Comparison of ENCODE assay signal across 8 mouse cellular contexts in genomic region chr10:14321503-14321902, GRCm38 (mm10).
DNase-seq lines count a peak whose midpoint lies in the region; ATAC-seq and TF ChIP-seq lines count a peak whose summit lies in the region.

No protein-coding gene starts in this region.

- peak; percentile 50 for DNase-seq in 416B (ENCODE audit: low read depth)
- peak; percentile 88 for DNase-seq in NIH3T3 (ENCODE audit: low read depth)
- peak; percentile 75 for DNase-seq in cerebellum, adult 9-10 months
- peak; percentile 71 for DNase-seq in gastrocnemius, adult 18-20 months (ENCODE audit: low spot score)
- DNase-seq in large intestine, adult 2 months (ENCODE audit: low read depth, low spot score) = peak; percentile 24
- peak; percentile 85 for DNase-seq in lung, embryonic 14.5 days
- peak; percentile 70 for DNase-seq in retina, postnatal 1 day
- peak; percentile 31 to 76 for DNase-seq in urinary bladder, adult 18-20 months (ENCODE audit: low spot score in 2 of 2)

- no peak overlapping the region for H3K4me3 ChIP-seq in lung, embryonic 14.5 days (ENCODE audit: low read depth, low read length)

- no peaks in the 10 kb centered on the region for H3K36me3 ChIP-seq in lung, embryonic 14.5 days (ENCODE audit: insufficient read depth)

- peak; percentile 85 for TF ChIP-seq CTCF in lung, embryonic 14.5 days (IDR thresholded peaks at IDR 0.05; ENCODE audit: low read depth)

- H3K9ac ChIP-seq in lung, embryonic 14.5 days = no peak overlapping the region

- H3K9me3 ChIP-seq in lung, embryonic 14.5 days (ENCODE audit: low read depth, low read length) = no peaks in the 10 kb centered on the region

- WGBS in large intestine, adult 2 months = under 1% methylated on average over 4 of the region's 4 CpGs
- 2% methylated on average over 4 of the region's 4 CpGs for WGBS in lung, embryonic 14.5 days

- no peaks in the 10 kb centered on the region for H3K27me3 ChIP-seq in lung, embryonic 14.5 days (ENCODE audit: insufficient read depth, low read length)

- no peak overlapping the region for H3K4me2 ChIP-seq in lung, embryonic 14.5 days

- H3K4me1 ChIP-seq in lung, embryonic 14.5 days (ENCODE audit: insufficient read depth) = no peaks in the 10 kb centered on the region

- ATAC-seq in lung, embryonic 14.5 days (ENCODE audit: insufficient read depth) = no peak

- no peak overlapping the region for H3K27ac ChIP-seq in lung, embryonic 14.5 days (ENCODE audit: low read depth)

Comparison
In these comparisons a context has a peak if more than half of its experiments do, and no peak if none do; other contexts are left out.
1. DNase-seq: peak in every context shown above with its lines; median percentile 88 in NIH3T3; 85 in lung, embryonic 14.5 days; 75 in cerebellum, adult 9-10 months; 71 in gastrocnemius, adult 18-20 months; 70 in retina, postnatal 1 day; 54 in urinary bladder, adult 18-20 months; 50 in 416B; 24 in large intestine, adult 2 months.